Mouse (Mus musculus) frontal cortex, adult (tissue): ENCODE measurements around the gene Cd163.

Source experiments
- ATAC-seq: cut with Nextera tagmentation; 2 replicates; pipeline ENCODE4 v1.9.2; 2017; ENCODE audit warnings: mild to moderate bottlenecking, moderate library complexity, mixed read lengths; ENCODE audit not compliant: low TSS enrichment

Cd163 gene

DNA sequence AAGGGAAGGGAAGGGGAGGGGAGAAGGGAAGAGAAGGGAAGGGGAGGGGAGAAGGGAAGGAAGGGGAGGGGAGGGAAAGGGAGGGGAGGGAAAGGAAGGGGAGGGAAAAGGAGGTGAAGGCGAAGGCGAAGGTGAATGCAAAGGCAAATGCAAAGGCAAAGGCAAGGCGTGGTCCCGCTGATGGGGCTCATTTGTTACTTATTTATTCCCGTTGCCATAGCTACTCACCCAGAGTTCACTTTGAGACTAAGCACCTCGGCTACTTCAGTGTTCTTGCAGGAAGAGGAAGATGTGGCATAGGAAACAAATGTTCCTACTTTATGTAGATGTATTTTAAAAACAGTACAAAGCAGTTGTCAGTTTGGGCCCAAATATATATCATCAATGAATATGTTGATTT is 56.1 kb downstream of the Cd163 start:
- ATAC-seq: no peak

DNA sequence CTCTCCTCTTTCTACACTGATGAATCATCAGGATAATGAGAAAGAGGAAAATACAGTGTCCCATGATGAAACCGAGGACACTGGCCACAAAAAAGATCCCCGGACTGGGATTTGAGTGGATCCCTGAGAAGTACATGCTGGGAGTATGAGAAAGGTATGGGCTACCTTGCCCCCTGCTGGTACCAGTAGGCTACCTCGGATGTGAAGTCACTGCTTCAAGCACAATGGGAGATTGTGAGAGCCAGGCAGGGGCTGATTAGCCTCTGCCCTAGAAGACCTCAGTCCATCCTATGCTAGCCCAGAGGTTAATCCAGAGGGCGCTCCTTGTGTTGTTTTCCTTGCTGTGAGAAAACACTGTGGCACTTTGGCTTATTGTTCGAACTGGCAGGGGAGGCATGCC is 59.9 kb downstream of the Cd163 start:
- peak; percentile 73 for ATAC-seq

DNA sequence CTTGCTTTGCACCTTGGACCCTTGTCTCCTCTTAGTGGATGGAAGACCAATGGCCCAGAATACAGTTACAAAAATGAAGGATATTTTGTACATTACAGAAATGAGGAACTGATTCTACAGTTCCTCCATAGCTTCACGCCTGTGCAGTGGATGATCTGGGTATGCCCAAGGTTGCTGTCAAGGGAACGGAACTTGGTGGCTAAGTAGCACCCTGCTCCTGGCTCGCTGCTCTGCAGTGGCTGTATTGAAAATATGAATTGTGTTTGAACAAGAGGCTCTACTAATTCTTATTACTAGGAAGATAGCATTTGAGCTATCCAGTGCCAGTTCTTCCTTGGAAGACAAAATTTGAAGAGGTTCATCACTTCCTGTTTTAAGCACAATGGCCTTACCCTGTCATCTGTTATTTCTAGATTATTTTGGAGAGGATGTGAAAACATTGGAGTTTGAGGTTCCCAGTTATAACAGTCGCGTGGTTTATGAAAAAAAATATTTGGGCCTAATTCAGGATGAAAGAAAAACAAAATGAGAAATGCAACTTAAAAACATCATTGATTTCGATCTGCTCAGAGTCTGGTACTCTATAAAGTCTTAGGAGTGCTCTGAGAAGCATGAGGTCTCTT is 69.2 kb downstream of the Cd163 start:
- no peak for ATAC-seq

DNA sequence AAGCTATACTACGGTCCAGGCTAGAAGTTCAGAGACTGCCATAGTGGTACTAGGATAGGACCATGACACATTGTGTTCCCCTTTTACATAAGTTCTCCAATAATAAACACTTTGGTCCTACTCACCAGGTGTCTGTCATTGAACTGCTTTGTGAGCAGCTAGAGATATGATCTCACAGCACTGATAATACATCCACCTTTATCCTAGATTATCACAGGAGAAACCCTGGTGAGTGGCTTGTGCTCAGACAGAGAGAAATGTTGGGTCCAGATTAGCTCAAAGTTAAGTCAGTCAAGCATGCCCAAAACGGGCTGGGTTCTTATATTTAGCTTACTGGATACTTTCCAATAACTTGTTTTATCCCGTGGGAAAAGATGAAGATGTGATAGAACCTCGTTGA is 70.2 kb downstream of the Cd163 start:
- ATAC-seq: no peak

DNA sequence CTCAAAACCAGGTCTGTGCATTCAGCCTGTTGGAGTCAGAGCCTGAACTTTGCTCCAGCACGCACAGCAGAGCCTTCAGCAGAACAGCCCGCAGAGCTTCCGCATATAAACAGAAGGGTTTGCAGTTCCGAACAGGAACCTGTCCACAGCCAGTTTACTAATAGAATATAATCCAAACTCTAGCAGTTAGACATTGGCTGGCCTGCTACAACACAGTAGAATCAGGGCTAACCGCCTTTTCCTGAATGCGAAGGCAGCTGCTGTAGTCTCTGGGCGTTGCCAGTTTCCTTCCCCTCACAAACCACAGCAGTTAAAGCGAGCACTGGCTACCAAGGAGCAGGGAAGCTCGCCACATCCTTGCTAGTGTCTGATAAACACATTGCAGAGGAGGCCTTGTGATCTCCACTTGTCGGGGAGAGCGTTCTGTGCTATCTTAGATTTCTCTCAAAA is 71.0 kb downstream of the Cd163 start:
- no peak for ATAC-seq

DNA sequence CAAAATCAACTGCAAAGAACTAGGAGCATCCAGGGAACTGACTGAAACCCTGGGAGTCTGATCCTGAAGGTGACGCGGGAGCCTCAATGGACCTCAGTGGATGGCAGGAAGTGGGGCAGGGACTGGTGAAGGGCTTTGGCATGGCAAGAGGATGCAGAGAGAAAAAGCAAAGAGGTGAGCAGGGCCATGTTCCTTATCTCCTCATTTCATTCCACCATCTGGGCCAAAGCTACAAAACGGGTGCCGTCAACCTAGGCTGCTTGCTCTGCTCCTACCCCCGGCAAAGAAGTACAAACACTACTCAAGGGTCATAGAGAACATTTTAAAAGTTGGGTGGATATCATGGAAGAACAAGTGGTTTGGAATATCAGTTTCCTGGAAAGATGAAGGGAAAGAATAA is 71.9 kb downstream of the Cd163 start:
- no peak for ATAC-seq

DNA sequence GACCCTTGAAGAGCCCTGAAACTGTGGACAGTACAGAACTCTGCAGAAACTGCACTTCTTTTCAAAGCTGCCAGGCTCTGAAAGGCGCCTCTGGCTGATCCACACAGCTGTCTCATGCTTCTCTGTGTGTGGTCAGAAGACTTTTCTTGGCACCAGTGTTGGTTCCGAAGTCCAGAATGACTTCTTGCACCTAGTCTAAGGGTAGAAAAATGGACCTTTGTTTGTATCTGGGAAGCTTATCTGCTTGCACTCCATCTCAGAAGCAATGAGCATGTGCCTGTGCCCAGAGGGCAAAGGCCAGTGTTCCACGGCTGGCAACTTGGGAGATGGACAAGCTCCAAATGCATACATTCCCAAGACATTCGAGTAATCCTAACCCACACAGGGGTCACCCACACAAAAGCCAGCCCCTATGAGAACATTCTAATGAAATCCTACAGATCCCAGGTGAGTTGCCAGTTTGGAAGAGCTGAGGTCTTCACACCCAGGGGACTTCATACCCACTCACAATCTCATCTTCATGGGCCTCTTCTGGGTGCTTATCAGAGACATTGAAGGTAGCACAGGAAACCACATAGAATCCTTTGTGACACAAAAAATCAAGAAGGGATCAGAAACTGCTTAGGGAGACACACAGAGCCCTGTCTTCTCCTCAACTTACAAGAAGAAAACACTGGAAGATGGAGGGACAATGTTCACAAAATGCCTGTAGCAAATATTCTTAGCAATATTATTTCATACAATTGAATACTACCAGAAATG is 73.2 kb downstream of the Cd163 start:
- ATAC-seq: no peak

DNA sequence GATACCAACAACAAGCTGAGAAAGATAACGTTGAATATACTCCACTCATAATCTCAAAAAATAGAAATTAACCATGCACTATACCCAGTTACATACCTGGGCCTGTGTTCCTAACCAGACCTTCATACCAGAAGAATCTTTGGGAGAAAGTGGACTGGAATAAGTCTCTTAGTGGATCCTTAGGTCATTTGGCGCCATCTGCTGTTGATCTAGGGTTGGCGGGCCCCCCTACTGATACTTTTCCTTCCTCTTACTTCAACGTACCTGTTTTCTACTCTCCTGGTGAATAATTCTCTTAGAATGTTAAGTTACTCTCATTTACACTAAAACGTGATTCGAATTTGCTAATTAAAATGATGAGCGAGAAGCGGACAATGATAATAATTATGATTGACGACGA is 74.9 kb downstream of the Cd163 start:
- ATAC-seq: peak; percentile 85
